Mouse (Mus musculus) brain, embryonic 14.5 days (tissue): ENCODE data around the gene Plekha8. TPM values are rescaled to one million over a fixed set of nuclear protein-coding genes. Genes with fewer than 3 reads are reported as not detected.
A peak's percentile ranks its signal among the peaks of the same experiment; 100 is the strongest.

ENCODE experiments used
- DNase-seq: peaks from one replicate; pipeline ENCODE4 v3.0.0-alpha.2; 2011; ENCODE audit warnings: low read depth
- CTCF ChIP-seq: fragments of 200-500 bp; IDR thresholded peaks from 2 replicates; pipeline ENCODE4 v1.5.1; 2012; ENCODE audit warnings: inconsistent platforms, mild to moderate bottlenecking, moderate library complexity, borderline replicate concordance; ENCODE audit not compliant: insufficient read depth, insufficient read length; ENCODE audit errors: extremely low read depth
- POLR2A ChIP-seq: fragments of 200-500 bp; IDR thresholded peaks from 2 replicates; pipeline ENCODE4 v1.6.1; 2012; ENCODE audit warnings: mild to moderate bottlenecking, inconsistent platforms, borderline replicate concordance; ENCODE audit not compliant: poor library complexity, insufficient read depth, insufficient read length, severe bottlenecking; ENCODE audit errors: extremely low read depth
- polyA plus RNA-seq: library from polyadenylated mRNA; depleted of rRNA; stranded (reverse); fragments of >200 nt; gene quantifications from 2 replicates; pipeline ENCODE4 v1.2.3, GENCODE M21; 2012

Gene Plekha8
- polyA plus RNA-seq, 1 experiment: 16.5 TPM

DNA sequence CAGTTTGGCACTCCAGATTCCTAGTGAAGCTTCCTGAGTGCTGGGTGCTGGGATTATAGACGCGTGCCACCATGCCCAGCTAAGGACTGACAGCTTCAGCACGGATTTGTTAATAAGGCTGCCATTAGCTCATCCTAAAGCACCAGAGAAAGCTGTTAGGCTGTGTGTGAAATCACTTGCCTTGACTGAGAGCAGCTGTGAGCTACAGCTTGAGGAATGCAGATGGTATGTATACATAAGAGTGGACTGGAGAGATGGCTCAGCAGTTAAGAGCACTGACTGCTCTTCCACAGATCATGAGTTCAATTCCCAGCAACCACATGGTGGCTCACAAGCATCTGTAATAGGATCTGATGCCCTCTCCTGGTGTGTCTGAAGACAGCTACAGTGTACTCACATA, 22.5 kb downstream of the Plekha8 start:
- DNase-seq: no peak
- no peak for TF ChIP-seq POLR2A
- no peak for TF ChIP-seq CTCF

DNA sequence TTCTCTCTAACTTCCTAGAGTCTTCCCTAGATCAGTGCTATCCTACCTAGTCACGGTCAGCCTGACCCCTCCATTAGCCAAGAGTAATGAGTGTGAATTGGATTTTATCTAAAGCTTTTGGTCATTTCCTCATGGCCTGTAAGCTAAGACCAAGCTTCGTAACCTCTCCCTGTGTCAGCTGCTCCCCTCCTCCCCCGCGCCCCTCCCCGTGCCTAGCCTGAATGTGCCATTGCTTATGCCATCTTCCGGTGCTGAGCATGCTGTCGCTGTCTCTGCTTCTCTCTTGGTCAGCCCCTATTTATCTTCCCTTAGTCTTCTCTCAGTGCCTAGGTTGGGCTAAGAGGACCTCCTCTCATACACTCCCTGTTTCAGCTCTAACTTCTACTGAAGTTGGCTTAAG, 24.6 kb downstream of the Plekha8 start:
- TF ChIP-seq CTCF (no peak), POLR2A (no peak)
- DNase-seq: no peak

DNA sequence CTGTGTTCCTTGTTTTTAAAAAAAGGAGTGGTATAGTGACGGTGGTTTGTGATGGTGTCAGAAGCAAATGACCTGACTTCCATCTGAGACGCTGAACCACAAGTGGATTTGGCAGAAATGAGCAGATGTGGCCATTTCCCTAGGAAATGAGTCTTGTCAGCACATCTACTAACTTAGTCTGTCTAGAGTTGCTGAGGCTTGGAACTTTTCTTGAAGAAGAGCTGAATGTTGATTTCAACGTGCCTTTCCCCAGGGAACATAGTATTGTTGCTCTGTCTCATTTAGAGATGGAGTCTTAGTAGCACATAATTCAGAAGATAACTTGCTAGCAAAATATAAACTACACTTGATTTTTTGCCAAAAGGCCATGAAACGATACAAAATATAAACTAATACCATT, 25.4 kb downstream of the Plekha8 start:
- no peak for DNase-seq
- TF ChIP-seq POLR2A: no peak
- no peak for TF ChIP-seq CTCF

DNA sequence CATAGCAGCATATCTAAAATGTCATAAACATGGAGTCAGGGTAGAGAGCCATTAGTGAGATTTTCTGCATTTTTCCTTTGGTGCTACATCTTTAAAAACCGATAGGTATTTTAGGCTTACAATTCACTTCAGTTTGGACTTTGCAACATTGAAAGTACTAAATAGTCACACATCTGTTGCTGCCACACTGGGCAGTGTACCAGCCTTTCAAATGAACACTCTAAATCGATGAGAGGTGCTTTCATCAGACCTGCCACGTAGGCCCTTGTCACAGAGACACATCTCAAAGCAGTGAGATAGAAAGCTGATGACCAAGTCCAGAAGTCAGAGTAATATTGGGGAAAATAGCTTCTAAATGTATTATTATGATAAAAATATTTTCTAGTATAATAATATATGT, 33.5 kb downstream of the Plekha8 start:
- TF ChIP-seq POLR2A: no peak
- TF ChIP-seq CTCF: no peak
- DNase-seq: no peak

DNA sequence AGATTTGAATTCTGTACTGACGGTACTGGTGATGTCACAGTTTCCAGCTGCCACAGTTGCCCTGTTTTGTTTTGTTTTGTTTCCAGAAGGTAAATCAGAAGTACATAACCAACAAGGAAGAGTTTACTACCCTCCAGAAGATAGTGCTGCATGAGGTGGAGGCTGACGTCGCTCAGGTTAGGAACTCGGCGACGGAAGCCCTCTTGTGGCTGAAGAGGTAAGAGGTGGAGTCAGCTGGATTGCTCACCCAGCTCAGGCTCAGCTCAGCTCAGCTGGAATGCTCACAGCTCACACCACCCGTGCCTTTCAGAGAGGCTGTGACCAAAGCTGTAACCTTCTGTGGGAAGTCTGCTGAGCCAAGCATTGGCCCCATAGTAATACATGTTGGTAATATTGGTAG, 34.8 kb downstream of the Plekha8 start:
- TF ChIP-seq POLR2A (no peak), CTCF (peak; percentile 61)
- peak; percentile 56 for DNase-seq

DNA sequence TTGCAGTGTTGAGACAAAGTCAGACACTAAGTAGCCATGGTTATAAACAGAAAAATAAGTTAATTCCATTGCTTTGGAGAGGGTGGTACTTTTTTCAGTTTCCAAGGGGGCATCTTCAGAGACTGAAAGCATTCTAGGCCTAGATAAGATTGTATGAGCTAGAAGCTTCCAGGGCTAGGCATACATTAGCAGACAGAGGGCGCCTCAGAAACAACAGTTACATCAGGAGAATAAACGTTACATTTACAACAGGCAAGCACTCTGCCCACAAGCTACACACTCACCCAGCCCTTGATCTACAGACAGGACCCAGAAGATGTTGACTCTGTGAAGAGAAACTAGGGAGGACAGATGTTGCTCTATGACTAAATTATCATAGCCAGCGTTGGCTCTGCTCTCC, 36.6 kb downstream of the Plekha8 start:
- TF ChIP-seq CTCF (peak; percentile 40; the same call in 1 of the 2 replicates), POLR2A (no peak)
- DNase-seq: peak; percentile 58

DNA sequence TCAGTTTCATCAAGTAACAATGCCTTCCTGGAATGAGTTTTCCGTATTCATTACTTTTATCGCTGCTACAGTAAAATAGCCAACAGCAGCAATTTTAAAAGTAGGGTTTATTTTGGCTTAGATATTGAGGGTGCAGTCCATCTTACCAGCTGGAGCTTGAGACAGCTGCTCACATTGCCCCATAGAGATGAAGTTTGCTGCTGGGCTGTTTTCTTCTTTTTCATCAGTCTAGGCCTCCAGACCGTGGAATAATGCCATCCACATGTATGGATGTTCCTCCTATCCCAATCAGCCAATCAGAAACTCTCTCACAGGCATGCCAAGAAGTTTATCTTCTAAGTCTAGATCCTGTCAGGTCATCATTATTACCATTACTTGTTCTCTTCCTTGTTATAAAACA, 45.0 kb downstream of the Plekha8 start:
- TF ChIP-seq POLR2A (no peak), CTCF (no peak)
- no peak for DNase-seq

DNA sequence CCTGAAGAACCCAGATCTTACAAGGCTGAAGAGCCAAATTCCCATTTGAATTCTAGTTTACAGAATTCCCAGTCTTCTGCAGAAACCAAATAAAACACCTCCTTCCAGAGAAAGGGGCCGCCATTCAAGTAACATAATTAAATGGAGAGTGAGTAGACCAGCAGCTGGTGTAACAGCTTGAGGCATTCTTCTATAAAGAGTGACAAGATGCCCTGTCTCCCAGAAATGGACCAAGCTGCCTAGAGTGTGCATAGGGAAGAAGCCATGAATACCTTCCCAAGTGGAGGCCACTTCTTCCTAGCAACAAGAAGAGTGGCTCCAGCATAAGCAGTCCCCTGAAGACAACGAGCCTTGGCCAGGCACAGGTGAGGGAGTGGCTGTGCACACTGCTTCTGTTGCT, 47.0 kb downstream of the Plekha8 start:
- DNase-seq: peak; percentile 59
- no peak for TF ChIP-seq CTCF
- no peak for TF ChIP-seq POLR2A

DNA sequence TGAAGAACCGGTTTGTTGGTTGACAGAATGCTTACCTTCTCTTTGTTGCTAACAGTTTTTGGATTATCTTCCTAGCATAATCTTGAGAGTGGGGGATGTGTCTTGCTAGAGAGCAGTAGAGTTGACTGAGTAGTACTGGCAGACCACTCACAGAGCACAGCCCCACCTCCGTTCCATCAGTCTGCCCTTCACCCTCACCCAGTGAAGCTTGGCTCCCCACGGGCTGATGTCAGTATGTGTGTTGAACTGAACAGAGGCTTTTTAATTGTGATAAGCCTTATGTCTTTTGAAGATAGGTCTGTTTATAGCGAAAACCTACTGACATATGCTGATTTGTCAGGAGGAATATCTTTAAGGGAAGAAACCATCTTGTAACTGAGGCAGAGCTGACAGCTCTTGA, 48.3 kb downstream of the Plekha8 start:
- TF ChIP-seq POLR2A (no peak), CTCF (no peak)
- no peak for DNase-seq

DNA sequence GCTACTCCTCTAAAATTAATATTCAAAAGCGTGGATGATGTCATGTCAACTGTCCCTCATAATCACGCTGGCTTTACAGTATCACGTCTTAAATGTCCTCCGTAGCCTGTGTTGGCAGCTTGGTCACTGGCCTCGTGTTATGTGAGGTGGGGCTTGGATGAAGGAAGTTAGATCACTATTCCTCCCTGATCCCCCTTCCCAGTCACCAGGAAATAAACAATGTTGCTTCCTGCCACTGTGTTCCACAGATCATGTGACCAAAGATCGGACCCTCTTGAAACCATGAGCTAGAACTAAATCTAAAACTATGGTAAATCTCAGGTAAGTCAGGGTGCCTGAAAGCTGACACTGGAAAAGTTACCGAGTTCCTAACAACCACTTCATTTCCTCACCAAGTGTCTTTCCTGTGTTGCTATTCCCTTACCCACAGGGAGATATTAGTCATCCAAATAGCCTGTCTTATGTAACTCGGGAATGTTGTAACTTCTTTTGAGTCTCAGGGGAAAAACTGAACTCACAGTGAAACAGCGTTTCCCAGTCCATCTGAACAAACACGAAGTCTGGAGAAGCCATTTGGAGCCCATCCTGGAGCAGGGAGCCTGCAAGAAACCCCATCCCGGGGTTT, 60.7 kb downstream of the Plekha8 start:
- no peak for TF ChIP-seq CTCF
- DNase-seq: no peak

DNA sequence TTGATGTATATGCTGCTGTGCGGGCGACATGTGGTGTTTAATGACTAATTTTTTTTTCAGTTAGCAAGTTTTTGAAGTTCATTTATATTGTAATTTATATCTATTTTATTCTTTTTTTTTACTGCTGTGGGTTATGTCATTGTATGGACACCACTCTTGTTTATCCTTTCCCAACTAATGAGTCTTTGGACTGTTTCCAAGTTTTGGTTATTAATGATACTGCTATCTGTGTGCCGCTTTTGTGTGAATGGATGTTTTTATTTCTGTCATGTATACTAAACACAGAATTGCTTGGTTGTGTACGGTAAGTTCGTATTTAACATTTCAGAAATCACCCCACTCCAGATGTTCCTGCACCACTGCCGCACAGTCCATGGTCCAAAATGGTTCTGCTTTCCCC, 63.0 kb downstream of the Plekha8 start:
- DNase-seq: no peak
- TF ChIP-seq POLR2A (no peak), CTCF (no peak)

DNA sequence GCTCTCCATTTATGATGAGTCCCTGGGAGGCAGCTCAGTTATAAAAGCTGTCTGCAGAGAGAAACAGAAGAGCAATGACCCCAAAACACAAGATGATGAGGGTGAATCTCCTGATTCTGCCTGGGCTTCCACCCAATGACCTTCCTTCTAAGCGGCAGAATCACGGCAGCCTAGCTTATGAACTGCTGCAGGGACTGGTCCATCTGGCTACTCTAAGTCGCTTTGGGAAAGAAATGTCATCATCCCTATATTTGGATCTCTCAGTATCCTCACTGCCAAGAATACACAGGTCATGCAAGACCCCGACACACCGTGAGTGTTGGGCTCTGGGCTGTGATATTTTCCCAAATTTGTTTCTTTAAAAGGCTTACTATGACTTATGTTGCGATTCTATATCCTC, 75.0 kb downstream of the Plekha8 start:
- DNase-seq: no peak
- TF ChIP-seq CTCF (no peak), POLR2A (no peak)
